Mouse (Mus musculus): ENCODE data around the gene Nsg2. TPM values are rescaled to one million over a fixed set of nuclear protein-coding genes. Genes with fewer than 3 reads are reported as not detected.

Nsg2 gene
- polyA plus RNA-seq, 1 experiment: not detected

- no peaks in the 10 kb centered on the region for H3K4me1 ChIP-seq (ENCODE audit: control insufficient read depth, insufficient read depth, insufficient read length, low read length)
- no peak overlapping the region for H3K4me3 ChIP-seq (ENCODE audit: insufficient read depth, low read depth, low read length)
- no peak overlapping the region for H3K27ac ChIP-seq (replicated peaks; ENCODE audit: low read depth, low read length)
Measured at GRCm38 (mm10) chr11:32087779-32088442, 87.6 kb downstream of the Nsg2 start.

GRCm38 (mm10) chr11:32095793-32096192 lies 95.5 kb downstream of the Nsg2 start:
- Histone ChIP-seq H3K27ac (replicated peaks; ENCODE audit: low read depth, low read length) (no peak overlapping the region), H3K4me3 (ENCODE audit: insufficient read depth, low read depth, low read length) (no peak overlapping the region), H3K4me1 (ENCODE audit: control insufficient read depth, insufficient read depth, insufficient read length, low read length) (no peaks in the 10 kb centered on the region)

- no peaks in the 10 kb centered on the region for H3K4me1 ChIP-seq (ENCODE audit: control insufficient read depth, insufficient read depth, insufficient read length, low read length)
- no peak overlapping the region for H3K27ac ChIP-seq (replicated peaks; ENCODE audit: low read depth, low read length)
- no peak overlapping the region for H3K4me3 ChIP-seq (ENCODE audit: insufficient read depth, low read depth, low read length)
Measured at GRCm38 (mm10) chr11:32096346-32096745, 96.1 kb downstream of the Nsg2 start.

- no peak overlapping the region for H3K27ac ChIP-seq (replicated peaks; ENCODE audit: low read depth, low read length)
Measured at GRCm38 (mm10) chr11:32101059-32101632, 100.9 kb downstream of the Nsg2 start.

GRCm38 (mm10) chr11:32102976-32103375 lies 102.7 kb downstream of the Nsg2 start:
- H3K4me1 ChIP-seq (ENCODE audit: control insufficient read depth, insufficient read depth, insufficient read length, low read length): no peaks in the 10 kb centered on the region
- no peak overlapping the region for H3K27ac ChIP-seq (replicated peaks; ENCODE audit: low read depth, low read length)
- no peak overlapping the region for H3K4me3 ChIP-seq (ENCODE audit: insufficient read depth, low read depth, low read length)

More at GRCm38 (mm10) chr11:32101059-32101632, 100.9 kb downstream of the Nsg2 start:
- Histone ChIP-seq H3K4me3 (ENCODE audit: insufficient read depth, low read depth, low read length) (no peak overlapping the region), H3K4me1 (ENCODE audit: control insufficient read depth, insufficient read depth, insufficient read length, low read length) (no peaks in the 10 kb centered on the region)

- H3K4me1 ChIP-seq (ENCODE audit: control insufficient read depth, insufficient read depth, insufficient read length, low read length): no peaks in the 10 kb centered on the region
- no peak overlapping the region for H3K4me3 ChIP-seq (ENCODE audit: insufficient read depth, low read depth, low read length)
- H3K27ac ChIP-seq (replicated peaks; ENCODE audit: low read depth, low read length): no peak overlapping the region
Measured at GRCm38 (mm10) chr11:32104406-32105116, 104.3 kb downstream of the Nsg2 start.

- Histone ChIP-seq H3K4me3 (ENCODE audit: insufficient read depth, low read depth, low read length) (no peak overlapping the region), H3K4me1 (ENCODE audit: control insufficient read depth, insufficient read depth, insufficient read length, low read length) (no peaks in the 10 kb centered on the region), H3K27ac (replicated peaks; ENCODE audit: low read depth, low read length) (no peak overlapping the region)
Measured at GRCm38 (mm10) chr11:32105750-32106646, 105.7 kb downstream of the Nsg2 start.

- Histone ChIP-seq H3K4me3 (ENCODE audit: insufficient read depth, low read depth, low read length) (no peak overlapping the region), H3K27ac (replicated peaks; ENCODE audit: low read depth, low read length) (no peak overlapping the region), H3K4me1 (ENCODE audit: control insufficient read depth, insufficient read depth, insufficient read length, low read length) (no peaks in the 10 kb centered on the region)
Measured at GRCm38 (mm10) chr11:32106647-32106985, 106.4 kb downstream of the Nsg2 start.

GRCm38 (mm10) chr11:32108441-32108840 lies 108.2 kb downstream of the Nsg2 start:
- Histone ChIP-seq H3K4me3 (ENCODE audit: insufficient read depth, low read depth, low read length) (no peak overlapping the region), H3K27ac (replicated peaks; ENCODE audit: low read depth, low read length) (no peak overlapping the region), H3K4me1 (ENCODE audit: control insufficient read depth, insufficient read depth, insufficient read length, low read length) (no peaks in the 10 kb centered on the region)

Other genes starting within 250 kb of the Nsg2 start
- gene Cpeb4, start 128.3 kb upstream of the Nsg2 start, polyA plus RNA-seq (2012; ENCODE audit: insufficient read depth, insufficient read length, missing spikeins): 12.2 and 16.5 TPM in 2 replicates
- not detected in 2 replicates for gene 4930524B15Rik, start 34.9 kb upstream of the Nsg2 start, polyA plus RNA-seq (2012; ENCODE audit: insufficient read depth, insufficient read length, missing spikeins)
- gene Il9r, start 199.8 kb downstream of the Nsg2 start, polyA plus RNA-seq (2012; ENCODE audit: insufficient read depth, insufficient read length, missing spikeins): not detected in 2 replicates
- 14.6 and 22.6 TPM in 2 replicates for gene Snrnp25, start 205.0 kb downstream of the Nsg2 start, polyA plus RNA-seq (2012; ENCODE audit: insufficient read depth, insufficient read length, missing spikeins)
- gene Rhbdf1, start 221.8 kb downstream of the Nsg2 start, polyA plus RNA-seq (2012; ENCODE audit: insufficient read depth, insufficient read length, missing spikeins): 8.9 and 11.6 TPM in 2 replicates
- 7.6 and 9.3 TPM in 2 replicates for gene Mpg, start 226.0 kb downstream of the Nsg2 start, polyA plus RNA-seq (2012; ENCODE audit: insufficient read depth, insufficient read length, missing spikeins)

Measured in brown adipose tissue, adult 24 weeks (tissue).